Mouse (Mus musculus): ENCODE measurements around the gene Onecut3.

The Onecut3 gene

GRCm38 (mm10) chr10:80494732-80495131, at the start of gene Onecut3:
Gene Onecut3 (plus strand): TSS chr10:80494835.
- peak; percentile 40 for DNase-seq

- no peak for DNase-seq
Measured at GRCm38 (mm10) chr10:80445052-80445451, 49.6 kb upstream of the Onecut3 start.

GRCm38 (mm10) chr10:80445898-80446601, 48.6 kb upstream of the Onecut3 start:
- DNase-seq: peak; percentile 83

GRCm38 (mm10) chr10:80450599-80450998, 44.0 kb upstream of the Onecut3 start:
- peak; percentile 78 for DNase-seq

- peak; percentile 36 for DNase-seq
Measured at GRCm38 (mm10) chr10:80453601-80454000, 41.0 kb upstream of the Onecut3 start.

- DNase-seq: no peak
Measured at GRCm38 (mm10) chr10:80454781-80455180, 39.9 kb upstream of the Onecut3 start.

GRCm38 (mm10) chr10:80455697-80456096, 38.9 kb upstream of the Onecut3 start:
- no peak for DNase-seq

- DNase-seq: no peak
Measured at GRCm38 (mm10) chr10:80459236-80459635, 35.4 kb upstream of the Onecut3 start.

GRCm38 (mm10) chr10:80459671-80460070, 35.0 kb upstream of the Onecut3 start:
- no peak for DNase-seq

- DNase-seq: no peak
Measured at GRCm38 (mm10) chr10:80460324-80460723, 34.3 kb upstream of the Onecut3 start.

GRCm38 (mm10) chr10:80461346-80461745, 33.3 kb upstream of the Onecut3 start:
- DNase-seq: no peak

GRCm38 (mm10) chr10:80464381-80465035, 30.1 kb upstream of the Onecut3 start:
- DNase-seq: no peak

- no peak for DNase-seq
Measured at GRCm38 (mm10) chr10:80465066-80465465, 29.6 kb upstream of the Onecut3 start.

GRCm38 (mm10) chr10:80475290-80475959, 19.2 kb upstream of the Onecut3 start:
- peak; percentile 94 for DNase-seq

GRCm38 (mm10) chr10:80478531-80478930, 16.1 kb upstream of the Onecut3 start:
- DNase-seq: no peak

GRCm38 (mm10) chr10:80481002-80481401, 13.6 kb upstream of the Onecut3 start:
- DNase-seq: peak; percentile 76

- DNase-seq: peak; percentile 54
Measured at GRCm38 (mm10) chr10:80486862-80487379, 7.7 kb upstream of the Onecut3 start.

GRCm38 (mm10) chr10:80490051-80490450, 4.6 kb upstream of the Onecut3 start:
- DNase-seq: no peak

GRCm38 (mm10) chr10:80495901-80496300, 1.3 kb downstream of the Onecut3 start:
- peak; percentile 19 for DNase-seq

- DNase-seq: no peak
Measured at GRCm38 (mm10) chr10:80496421-80496820, 1.8 kb downstream of the Onecut3 start.

GRCm38 (mm10) chr10:80502291-80502690, 7.7 kb downstream of the Onecut3 start:
- DNase-seq: no peak

- DNase-seq: no peak
Measured at GRCm38 (mm10) chr10:80502819-80503314, 8.2 kb downstream of the Onecut3 start.

- peak; percentile 18 for DNase-seq
Measured at GRCm38 (mm10) chr10:80503599-80504220, 9.1 kb downstream of the Onecut3 start.
